Mouse (Mus musculus): ENCODE results near the gene Arrdc2. TPM values are rescaled to one million over a fixed set of nuclear protein-coding genes. Genes with fewer than 3 reads are reported as not detected.

Gene Arrdc2
- total RNA-seq, 2 experiments from 2014 or later: 14.6 to 15.7 TPM

DNA sequence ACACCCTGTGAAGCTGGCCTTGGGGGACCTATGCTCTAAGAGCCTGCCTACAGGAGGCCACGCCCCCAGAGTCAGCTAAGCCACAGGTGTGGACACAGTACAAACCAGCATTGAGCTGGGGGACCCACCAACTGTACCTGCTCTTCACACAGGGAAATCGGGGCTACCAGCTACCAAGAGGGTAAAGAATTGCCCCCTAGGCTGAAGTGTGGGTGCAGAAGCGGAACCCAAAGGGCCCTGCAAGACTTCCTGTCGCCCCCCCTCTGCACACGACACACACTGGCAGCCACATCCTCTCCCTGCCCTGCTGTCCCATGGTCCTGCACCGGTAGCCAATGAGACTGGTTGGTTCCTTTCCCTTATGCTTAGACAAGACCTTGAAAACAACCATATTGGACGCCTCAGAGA lies 48.2 kb downstream of the Arrdc2 start:
- DNase-seq (ENCODE audit: low spot score in 2 of 2): no peak

DNA sequence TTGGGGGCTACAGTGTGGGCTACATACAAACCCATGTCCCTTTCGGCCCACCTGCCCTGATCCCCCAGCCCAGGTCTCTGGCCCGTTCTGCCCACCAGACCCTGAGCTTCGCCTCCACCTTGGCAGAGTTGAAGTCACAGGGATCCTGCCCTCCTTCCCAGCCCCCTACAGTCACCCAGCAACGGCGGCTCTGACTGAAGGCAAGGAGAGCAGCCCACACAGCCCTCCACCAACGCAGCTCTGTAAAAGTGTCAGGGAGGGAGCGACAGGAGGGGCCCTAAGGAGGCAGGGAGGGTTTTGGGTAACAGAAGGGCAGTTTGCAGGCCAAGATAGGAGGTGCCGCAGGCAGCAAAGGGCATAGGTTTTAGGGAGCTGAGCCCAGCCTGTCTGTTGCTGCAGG lies 48.7 kb downstream of the Arrdc2 start:
- DNase-seq (ENCODE audit: low spot score in 2 of 2): no peak

DNA sequence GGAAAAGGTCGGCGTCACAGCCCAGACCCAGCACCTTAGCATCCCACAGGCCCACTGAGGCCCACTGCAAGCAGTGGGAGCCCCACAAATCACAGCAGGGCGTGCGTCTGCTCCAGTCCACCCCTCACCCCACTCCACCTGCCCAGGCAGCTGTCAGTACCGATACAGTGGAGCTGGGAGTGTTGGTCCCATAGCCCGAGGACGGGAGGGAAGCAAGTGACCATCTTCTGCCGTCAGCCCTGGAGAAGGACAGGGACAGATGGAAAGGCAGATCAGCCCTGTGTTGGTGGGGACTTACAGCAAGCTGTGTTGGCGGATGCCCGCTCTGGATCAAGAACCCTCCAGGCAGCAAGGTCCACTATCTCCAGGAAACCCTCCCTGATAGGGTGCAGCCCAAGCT lies 50.5 kb downstream of the Arrdc2 start:
- no peak for DNase-seq (ENCODE audit: low spot score in 2 of 2)

DNA sequence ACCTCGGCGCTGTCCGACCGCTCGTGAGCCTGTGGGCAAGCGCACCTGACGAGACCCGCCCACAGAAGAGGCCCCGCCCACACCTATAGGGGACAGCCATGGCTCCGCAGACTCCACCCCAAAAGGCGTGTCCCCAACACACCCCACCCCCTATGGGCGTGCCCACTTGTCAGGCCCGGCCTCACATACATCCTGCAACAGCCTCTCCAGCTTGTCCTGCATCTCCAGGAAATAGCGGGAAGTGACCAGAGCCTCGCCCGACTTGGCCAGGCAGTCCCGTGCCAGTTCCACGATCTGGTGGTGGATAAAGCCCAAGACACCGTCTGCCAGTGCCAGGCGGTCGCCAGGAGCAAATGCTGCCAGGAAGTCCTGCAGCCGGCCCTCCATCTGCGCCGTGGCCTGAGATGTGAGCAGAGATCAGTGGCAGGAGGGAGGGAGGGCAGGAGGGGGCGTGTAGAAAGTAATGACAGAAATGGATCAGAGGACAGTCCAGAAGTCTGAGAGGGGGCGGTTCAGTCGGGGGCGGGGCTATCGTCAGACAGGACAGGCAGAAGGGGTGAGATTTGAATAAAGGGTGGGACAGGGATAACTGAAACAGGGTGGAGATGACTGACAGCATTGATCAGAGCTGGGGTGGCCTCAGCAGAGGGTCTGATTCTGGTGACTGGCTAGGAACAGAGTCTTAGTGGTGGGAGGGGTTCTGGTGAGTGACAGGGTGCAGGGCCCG lies 51.4 kb downstream of the Arrdc2 start:
- no peak for DNase-seq (ENCODE audit: low spot score in 2 of 2)

DNA sequence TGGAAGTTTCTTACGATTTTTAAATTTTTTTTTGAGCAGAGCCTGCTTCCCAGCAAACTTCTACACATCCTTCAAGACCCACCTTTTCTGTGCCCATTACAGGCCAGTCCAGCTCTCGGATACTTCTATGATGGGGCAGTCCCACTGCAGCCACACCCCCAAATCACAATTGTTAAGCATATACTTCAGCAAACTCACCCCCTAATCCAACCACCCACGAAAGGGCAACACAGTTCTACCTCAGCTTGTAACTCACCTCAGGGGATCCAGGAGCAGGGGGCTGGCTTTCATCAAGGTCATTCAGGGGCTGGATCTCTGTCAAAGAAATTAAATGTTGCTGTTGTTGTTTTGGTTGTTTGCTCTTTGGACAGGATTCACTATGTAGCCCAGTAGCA lies 52.5 kb downstream of the Arrdc2 start:
- no peak for DNase-seq (ENCODE audit: low spot score in 2 of 2)

DNA sequence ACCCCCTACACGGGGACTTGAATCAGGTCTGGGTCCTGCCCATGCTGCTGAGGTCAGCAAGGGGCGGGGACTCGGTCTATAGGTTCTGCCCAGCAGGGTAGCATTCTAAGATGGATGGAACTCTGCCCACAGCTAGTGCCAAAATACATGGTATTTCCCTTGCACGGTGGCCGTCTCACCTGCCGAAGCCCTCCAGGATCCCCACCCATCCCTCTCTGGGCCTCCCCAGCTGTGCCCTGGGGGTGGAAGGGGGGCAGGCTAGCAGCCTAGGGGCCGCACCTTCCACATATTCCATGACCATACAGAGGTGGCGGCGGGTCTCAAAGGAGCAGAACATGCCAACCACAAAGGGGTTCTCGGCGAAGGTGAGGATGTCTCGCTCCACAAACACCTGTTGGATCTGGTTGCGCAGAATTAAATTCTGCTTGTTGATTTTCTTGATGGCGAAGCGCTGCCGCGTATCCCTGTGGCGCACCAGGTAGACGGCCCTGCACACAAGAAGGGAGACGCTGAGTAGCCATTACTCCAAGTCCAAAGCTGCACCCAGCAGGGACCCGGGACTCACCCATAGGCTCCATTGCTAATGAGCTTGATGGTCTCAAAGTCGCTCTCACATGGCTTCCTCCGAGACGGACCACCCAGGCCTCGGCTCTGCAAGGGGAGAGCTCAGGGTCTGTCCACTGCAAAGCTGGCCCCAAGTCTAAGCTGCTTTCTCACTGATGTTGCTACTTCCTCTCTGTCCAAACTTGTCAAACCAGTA lies 53.0 kb downstream of the Arrdc2 start:
- no peak for DNase-seq (ENCODE audit: low spot score in 2 of 2)

Small RNA genes lying within 50 kb of the gene (microRNA-seq; reads per million reads assigned to microRNA genes)
- 0.79 reads per million for gene Mir7240

Other genes with a start within 250 kb of the Arrdc2 start
- 10 to 100 TPM; 82.6 to 88.9 TPM for gene Isyna1, start 245.3 kb downstream of the Arrdc2 start, total RNA-seq (2021)
- gene Ssbp4, start 230.8 kb downstream of the Arrdc2 start, total RNA-seq (2021): 100 to 1,000 TPM; 137 to 154 TPM
- 1 to 10 TPM; 2.9 to 3.8 TPM for gene Lrrc25, start 223.6 kb downstream of the Arrdc2 start, total RNA-seq (2021)
- 1 to 10 TPM in 1 of 2 experiments, under 1 TPM in 1; 0.59 to 1.8 TPM for gene Gdf15, start 207.3 kb downstream of the Arrdc2 start, total RNA-seq (2021)
- 10 to 100 TPM; 62.1 to 76.0 TPM for gene Pgpep1, start 179.3 kb downstream of the Arrdc2 start, total RNA-seq (2021)
- gene Lsm4, start 166.5 kb downstream of the Arrdc2 start, total RNA-seq (2021): 10 to 100 TPM; 96.6 to 99.0 TPM
- gene Jund, start 140.8 kb downstream of the Arrdc2 start, total RNA-seq (2021): 100 to 1,000 TPM; 185 to 195 TPM
- under 1 TPM; 0.14 to 0.25 TPM for gene Iqcn, start 136.3 kb downstream of the Arrdc2 start, total RNA-seq (2021)
- gene Gm3336, start 121.2 kb downstream of the Arrdc2 start, total RNA-seq (2021): not detected
- gene Pde4c, start 116.0 kb downstream of the Arrdc2 start, total RNA-seq (2021): 1 to 10 TPM; 2.2 to 5.6 TPM
- 10 to 100 TPM; 58.9 to 59.7 TPM for gene Rab3a, start 85.0 kb downstream of the Arrdc2 start, total RNA-seq (2021)
- gene Mpv17l2, start 78.8 kb downstream of the Arrdc2 start, total RNA-seq (2021): 100 to 1,000 TPM in 1 of 2 experiments, 10 to 100 TPM in 1; 93.1 to 109 TPM
- gene Pik3r2, start 63.0 kb downstream of the Arrdc2 start, total RNA-seq (2021): 10 to 100 TPM; 72.0 to 78.8 TPM
- gene Mast3, start 34.7 kb downstream of the Arrdc2 start, total RNA-seq (2021): 10 to 100 TPM; 34.5 to 40.9 TPM
- under 1 TPM; 0.22 to 0.37 TPM for gene Il12rb1, start 31.3 kb downstream of the Arrdc2 start, total RNA-seq (2021)
- 1 to 10 TPM; 1.4 to 2.1 TPM for gene Kcnn1, start 23.5 kb upstream of the Arrdc2 start, total RNA-seq (2021)
- 10 to 100 TPM; 36.8 to 38.6 TPM for gene Ccdc124, start 34.2 kb upstream of the Arrdc2 start, total RNA-seq (2021)
- under 1 TPM; 0.14 to 0.17 TPM for gene Slc5a5, start 53.0 kb upstream of the Arrdc2 start, total RNA-seq (2021)
- 1,000 to 10,000 TPM; 1,999 to 2,049 TPM for gene Rpl18a, start 57.7 kb upstream of the Arrdc2 start, total RNA-seq (2021)
- 10 to 100 TPM; 45.4 to 48.9 TPM for gene Map1s, start 66.2 kb upstream of the Arrdc2 start, total RNA-seq (2021)

Measured in adrenal gland, postnatal 4 days (tissue).